Mouse (Mus musculus): Measurements from ENCODE around the gene Shox2. TPM values are rescaled to one million over a fixed set of nuclear protein-coding genes. Genes with fewer than 3 reads are reported as not detected.

The Shox2 gene
- polyA plus RNA-seq (2015; fragmentation: Nextera tagmentation; extraction: Ambion mirVana) = 0.13 and 0.16 TPM in 2 replicates

- no peak for DNase-seq (ENCODE audit: low spot score)
Observed at GRCm38 (mm10) chr3:66981706-66982105, at the start of gene Shox2. Gene Shox2 (minus strand): TSS chr3:66981771.

GRCm38 (mm10) chr3:66996820-66997219 lies 15.2 kb upstream of the Shox2 start:
- DNase-seq (ENCODE audit: low spot score) = no peak

GRCm38 (mm10) chr3:66986287-66986560 lies 4.7 kb upstream of the Shox2 start:
- no peak for DNase-seq (ENCODE audit: low spot score)

- peak; percentile 80 for DNase-seq (ENCODE audit: low spot score)
Observed at GRCm38 (mm10) chr3:66985539-66986286, 4.1 kb upstream of the Shox2 start.

- peak; percentile 11 for DNase-seq (ENCODE audit: low spot score)
Observed at GRCm38 (mm10) chr3:66983481-66983880, 1.9 kb upstream of the Shox2 start.

GRCm38 (mm10) chr3:66982181-66982911 lies 775 bp upstream of the Shox2 start:
- DNase-seq (ENCODE audit: low spot score) = peak; percentile 69

GRCm38 (mm10) chr3:66981101-66981661 lies 390 bp downstream of the Shox2 start, which contains the start of gene Rsrc1:
Gene Rsrc1 (plus strand): TSS chr3:66981390.
- peak; percentile 21 for DNase-seq (ENCODE audit: low spot score)

- DNase-seq (ENCODE audit: low spot score) = no peak
Observed at GRCm38 (mm10) chr3:66980111-66980975, 1.2 kb downstream of the Shox2 start.

GRCm38 (mm10) chr3:66979491-66979890 lies 2.1 kb downstream of the Shox2 start:
- DNase-seq (ENCODE audit: low spot score) = no peak

- DNase-seq (ENCODE audit: low spot score) = no peak
Observed at GRCm38 (mm10) chr3:66978457-66979381, 2.9 kb downstream of the Shox2 start.

- DNase-seq (ENCODE audit: low spot score) = no peak
Observed at GRCm38 (mm10) chr3:66977811-66978456, 3.6 kb downstream of the Shox2 start.

GRCm38 (mm10) chr3:66976889-66977615 lies 4.5 kb downstream of the Shox2 start:
- DNase-seq (ENCODE audit: low spot score) = no peak

- no peak for DNase-seq (ENCODE audit: low spot score)
Observed at GRCm38 (mm10) chr3:66974501-66974900, 7.1 kb downstream of the Shox2 start.

- peak; percentile 45 for DNase-seq (ENCODE audit: low spot score)
Observed at GRCm38 (mm10) chr3:66973391-66973943, 8.1 kb downstream of the Shox2 start.

- DNase-seq (ENCODE audit: low spot score) = no peak
Observed at GRCm38 (mm10) chr3:66972191-66972950, 9.2 kb downstream of the Shox2 start.

GRCm38 (mm10) chr3:66970661-66971331 lies 10.8 kb downstream of the Shox2 start:
- no peak for DNase-seq (ENCODE audit: low spot score)

- DNase-seq (ENCODE audit: low spot score) = no peak
Observed at GRCm38 (mm10) chr3:66970261-66970660, 11.3 kb downstream of the Shox2 start.
